Mouse (Mus musculus) small intestine, adult 2 months (tissue): ENCODE measurements at regions not wholly inside any gene's neighbourhood (a gene's known extent, or its start where the extent isn't known, plus 50 kb on each side); places are given as distances from the start of the nearest gene placed in this dataset.

Experiments used
- H3K27ac ChIP-seq: fragments of 200-500 bp; 2 replicates; pipeline ENCODE4 v1.5.1; 2012; ENCODE audit warnings: low read depth, low read length, control low read depth, inconsistent platforms; ENCODE audit not compliant: insufficient read depth
- H3K27me3 ChIP-seq: fragments of 200-500 bp; 2 replicates; pipeline ENCODE4 v1.6.1; 2012; ENCODE audit warnings: mild to moderate bottlenecking, moderate library complexity, low read length, inconsistent platforms; ENCODE audit not compliant: control insufficient read depth, insufficient read depth
- H3K36me3 ChIP-seq: fragments of 200-500 bp; 2 replicates; pipeline ENCODE4 v1.6.1; 2012; ENCODE audit warnings: mild to moderate bottlenecking, low read length, control low read depth, inconsistent platforms; ENCODE audit not compliant: control insufficient read depth, insufficient read depth
- H3K4me1 ChIP-seq: fragments of 200-500 bp; 2 replicates; pipeline ENCODE4 v1.6.1; 2012; ENCODE audit warnings: low read length, inconsistent platforms, mixed read lengths; ENCODE audit not compliant: control insufficient read depth, insufficient read depth, insufficient read length
- H3K4me3 ChIP-seq: fragments of 200-500 bp; 2 replicates; pipeline ENCODE4 v1.5.1; 2012; ENCODE audit warnings: low read depth, mild to moderate bottlenecking, control low read depth, inconsistent platforms, low read length, moderate library complexity
- CTCF ChIP-seq: fragments of 200-500 bp; IDR thresholded peaks from 2 replicates; pipeline ENCODE4 v1.5.1; 2012; ENCODE audit warnings: low read depth, mild to moderate bottlenecking, control low read depth, inconsistent platforms, low read length, moderate library complexity, mixed read lengths; ENCODE audit not compliant: insufficient replicate concordance, insufficient read length; ENCODE audit errors: extremely low read depth
- POLR2A ChIP-seq: fragments of 200-500 bp; IDR thresholded peaks from 2 replicates; pipeline ENCODE4 v1.6.1; 2012; ENCODE audit warnings: low read depth, mild to moderate bottlenecking, control low read depth, inconsistent platforms, low read length, moderate library complexity
- WGBS: fragments of 180-500 bp; shearing (Covaris S2); methylation state at CpG from one replicate; pipeline ENCODE4 v1.1.7; 2018; 5-methylcytosine and 5-hydroxymethylcytosine counted together

- no peaks in the 10 kb centered on the region for H3K4me1 ChIP-seq
- no peak overlapping the region for H3K4me3 ChIP-seq
- no peak overlapping the region for H3K27ac ChIP-seq
- 64% methylated on average over 4 of the region's 4 CpGs for WGBS
- H3K27me3 ChIP-seq, result no peaks in the 10 kb centered on the region
- no peaks in the 10 kb centered on the region for H3K36me3 ChIP-seq
- TF ChIP-seq CTCF (no peak), POLR2A (no peak)
Measured at GRCm38 (mm10) chr1:184127321-184127720, 93.2 kb upstream of the 1700056E22Rik start.

GRCm38 (mm10) chr1:184126909-184127308 lies 92.8 kb upstream of the 1700056E22Rik start:
- H3K27me3 ChIP-seq, result no peaks in the 10 kb centered on the region
- no peaks in the 10 kb centered on the region for H3K36me3 ChIP-seq
- no peaks in the 10 kb centered on the region for H3K4me1 ChIP-seq
- no peak overlapping the region for H3K4me3 ChIP-seq
- 58% methylated on average over 3 of the region's 3 CpGs for WGBS
- TF ChIP-seq POLR2A, result no peak
- no peak for TF ChIP-seq CTCF
- H3K27ac ChIP-seq, result no peak overlapping the region
